Mouse (Mus musculus) lung, postnatal 36 days (tissue): ENCODE measurements around the gene Ssbp2.

Experiments used
- DNase-seq: peaks from one replicate; pipeline ENCODE4 v3.0.0; 2022; ENCODE audit warnings: mixed read lengths

Gene Ssbp2

DNA sequence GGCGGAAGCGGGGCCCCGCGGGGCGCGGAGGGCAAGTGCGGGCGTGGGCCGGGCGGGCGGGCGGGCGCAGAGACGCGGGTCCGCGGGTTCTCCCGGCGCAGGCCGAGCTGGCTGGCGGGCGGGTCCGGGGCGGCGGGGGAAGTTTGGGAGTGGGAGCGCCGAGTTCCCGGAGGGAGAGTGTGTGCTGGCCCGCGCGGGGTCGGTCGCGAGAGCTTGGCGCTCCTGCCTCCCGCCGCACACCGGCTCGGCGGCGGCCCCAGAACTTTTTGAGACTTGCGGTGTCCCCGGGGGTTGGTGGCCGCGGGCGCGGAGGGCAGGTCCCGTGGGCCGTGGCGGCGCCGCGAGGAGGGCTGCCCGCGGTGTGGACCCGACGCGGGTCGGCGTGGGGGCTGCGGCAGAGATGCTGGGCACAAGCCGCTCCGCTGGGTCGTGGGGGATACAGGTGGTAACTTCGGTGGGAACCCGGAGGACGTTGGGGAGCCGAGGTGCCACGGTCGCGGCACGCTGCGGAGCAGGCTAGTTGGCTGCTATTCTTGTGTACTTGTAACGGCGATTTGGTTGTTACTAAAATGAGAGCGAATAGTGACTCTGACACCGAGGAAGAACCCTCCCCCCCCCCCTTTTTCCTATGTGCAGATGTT, 1.7 kb downstream of the Ssbp2 start:
- DNase-seq = no peak

DNA sequence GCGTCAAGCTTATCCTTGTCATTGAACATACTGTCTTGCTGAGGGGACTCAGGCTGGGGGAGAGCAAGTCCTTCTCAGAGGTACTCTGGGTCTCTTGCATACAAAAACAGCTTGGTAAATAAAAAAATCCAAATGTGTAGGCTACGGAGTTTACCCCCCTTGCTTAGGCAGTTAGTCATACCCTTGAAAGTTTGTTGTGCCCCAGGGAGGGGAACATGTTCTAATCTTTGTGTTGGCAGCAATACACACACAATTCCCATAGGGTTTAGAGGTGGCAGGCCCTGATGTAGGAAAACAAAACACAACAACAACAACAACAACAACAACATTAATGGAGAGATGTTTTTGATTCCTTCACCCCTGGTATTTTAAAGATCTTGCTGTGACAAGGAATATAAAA, 2.3 kb downstream of the Ssbp2 start:
- DNase-seq = no peak

DNA sequence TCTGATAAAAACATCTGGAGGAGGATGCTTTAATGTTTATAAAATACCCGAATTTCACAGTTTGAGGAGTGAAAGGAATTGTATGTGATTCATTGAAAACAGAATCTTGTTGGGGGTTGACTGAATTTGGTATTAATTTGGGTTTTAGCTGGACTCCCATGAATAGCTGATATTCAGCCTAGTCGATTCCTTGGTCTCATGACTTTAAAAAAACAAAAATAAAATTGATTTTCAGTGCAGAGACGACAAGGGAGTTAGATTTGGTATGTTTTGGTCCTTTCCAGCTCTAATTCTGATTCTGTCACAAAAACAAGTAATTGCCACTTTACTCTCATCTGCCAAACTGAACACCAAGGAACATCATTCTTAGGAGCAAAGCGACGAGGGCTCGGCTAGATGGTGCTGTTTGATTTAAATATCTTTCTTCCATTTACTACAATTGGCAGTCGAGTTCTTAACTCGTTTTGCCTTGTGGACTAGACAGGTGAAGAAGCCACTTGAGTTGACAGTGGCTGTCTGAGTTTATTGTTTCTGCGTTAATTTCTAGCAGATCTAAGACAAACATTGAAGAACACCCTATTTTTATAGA, 2.9 kb downstream of the Ssbp2 start:
- DNase-seq = peak; percentile 57

DNA sequence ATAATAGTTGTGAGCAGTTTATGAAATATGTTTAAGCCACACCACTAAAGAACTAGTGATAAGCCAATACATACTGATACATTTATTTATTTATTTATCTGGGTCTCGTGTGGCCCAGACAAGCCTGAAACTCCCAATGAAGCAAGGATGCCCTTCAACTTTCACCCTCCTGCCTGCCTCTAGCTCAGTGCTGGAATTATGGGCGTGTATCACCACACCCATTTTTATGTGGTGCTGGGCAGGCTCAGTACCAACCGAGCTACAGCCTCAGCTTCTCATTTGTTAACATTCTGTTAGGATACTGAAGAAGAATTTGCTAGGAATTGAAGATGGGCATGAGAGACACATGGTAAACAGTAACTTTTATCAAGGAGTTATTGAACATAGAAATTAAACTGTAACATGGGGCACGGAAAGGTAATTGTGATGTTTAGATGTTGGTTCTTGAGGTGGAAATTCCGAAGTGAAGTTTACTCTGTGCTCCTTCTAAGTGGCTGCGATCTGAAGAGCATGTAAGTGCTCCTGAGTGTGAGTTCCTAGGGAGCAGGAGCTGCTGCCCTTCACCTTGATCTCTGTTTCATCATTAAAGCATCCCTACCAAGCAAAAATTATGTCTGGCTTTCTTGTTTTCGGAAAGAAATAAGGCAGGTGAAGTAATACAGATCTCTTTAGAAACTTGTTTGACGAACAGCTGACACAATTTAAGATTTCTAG, 5.1 kb downstream of the Ssbp2 start:
- DNase-seq = peak; percentile 53

DNA sequence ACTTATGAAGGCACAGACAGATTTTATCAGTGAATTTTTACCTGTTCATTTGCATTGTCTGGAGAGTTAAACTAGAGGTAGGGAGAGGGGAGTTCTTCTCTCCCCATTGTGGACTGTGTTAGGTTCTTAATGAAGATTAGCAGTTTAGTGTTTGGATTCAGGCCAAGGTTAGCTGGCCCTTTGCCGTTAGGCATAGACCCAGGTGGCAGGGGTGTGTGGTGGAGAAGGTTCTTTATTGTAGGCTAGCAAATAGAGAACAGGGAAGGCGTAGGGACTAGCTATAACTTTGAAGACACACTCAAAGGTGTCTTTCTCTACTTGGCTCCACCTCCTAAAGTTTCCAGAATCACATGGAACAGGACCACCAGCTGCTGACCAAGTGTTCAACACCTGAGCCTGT, 11.5 kb downstream of the Ssbp2 start:
- DNase-seq = no peak

DNA sequence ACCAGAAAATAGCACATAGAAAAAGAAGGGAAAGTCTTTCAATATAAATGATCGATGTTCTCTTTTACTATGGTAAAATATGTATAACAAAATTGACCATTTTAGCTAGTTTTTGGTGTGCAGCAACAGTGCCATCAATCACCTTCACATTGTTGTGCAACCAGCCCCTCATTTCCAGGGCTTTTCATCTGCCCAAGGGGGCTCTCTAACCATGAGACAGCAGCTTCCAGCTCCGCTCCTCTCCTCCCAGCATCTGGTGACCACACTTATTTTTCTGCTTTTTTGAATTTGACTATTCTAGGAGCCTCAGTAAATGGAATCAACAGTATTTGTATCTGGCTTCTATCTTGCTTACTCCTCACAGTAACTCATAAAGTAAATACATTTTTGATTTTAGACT, 11.9 kb downstream of the Ssbp2 start:
- no peak for DNase-seq

DNA sequence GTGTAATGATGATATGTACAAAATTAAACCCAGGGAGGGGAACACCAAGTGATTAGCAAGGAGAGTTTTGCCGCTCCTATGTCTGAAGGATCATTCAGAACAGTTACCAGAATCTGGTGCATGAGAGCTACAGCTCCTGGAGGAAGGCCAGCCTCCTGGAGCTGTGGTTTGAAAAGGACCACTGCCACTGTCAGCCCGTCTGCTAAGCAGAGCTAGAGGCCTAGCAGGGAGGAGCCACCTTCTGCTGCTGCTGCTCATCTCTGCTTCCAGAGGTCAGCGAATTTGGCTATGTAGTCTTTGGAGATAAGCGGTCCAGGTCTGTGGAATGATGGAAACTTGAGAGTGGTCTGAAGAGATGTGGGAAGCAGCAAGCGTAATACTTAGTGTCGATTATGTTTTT, 13.4 kb downstream of the Ssbp2 start:
- no peak for DNase-seq

DNA sequence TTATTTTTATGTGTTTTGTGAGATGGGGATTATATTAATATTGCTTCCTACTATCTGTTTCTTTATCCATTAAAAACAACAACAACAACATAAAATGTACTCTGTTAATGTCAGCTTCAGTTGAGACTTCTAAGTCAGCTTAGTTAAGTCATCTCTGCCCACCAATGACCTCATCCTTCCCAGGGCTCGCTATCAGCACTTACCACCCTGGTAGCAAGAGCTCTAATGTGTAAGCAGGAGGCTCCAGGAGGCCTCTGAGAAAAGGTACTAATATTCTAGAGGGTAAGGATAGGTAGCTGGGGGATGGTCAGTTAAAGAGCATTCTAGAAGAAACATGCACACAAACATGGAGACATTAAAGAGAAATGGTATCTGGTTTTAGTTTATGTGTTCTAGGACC, 13.9 kb downstream of the Ssbp2 start:
- DNase-seq = no peak

DNA sequence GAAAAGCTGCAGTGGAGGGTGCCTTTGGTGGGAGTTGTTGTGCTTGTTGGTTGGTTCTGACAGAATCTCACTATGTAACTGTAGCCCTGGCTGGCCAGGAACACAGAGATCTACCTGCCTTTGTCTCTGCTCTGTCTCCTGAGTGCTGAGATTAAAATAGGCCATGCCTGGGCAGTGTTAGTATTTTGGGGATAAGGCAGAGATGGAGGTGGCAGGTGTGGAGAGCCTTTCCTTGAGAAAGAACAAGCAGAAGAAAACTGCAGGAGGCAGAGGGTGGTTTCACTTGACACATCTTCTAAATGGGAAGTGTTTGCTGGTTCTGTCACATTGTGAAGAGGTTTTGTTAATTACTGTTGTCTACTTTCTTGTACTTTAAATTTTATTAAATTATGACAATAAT, 15.8 kb downstream of the Ssbp2 start:
- DNase-seq = no peak

DNA sequence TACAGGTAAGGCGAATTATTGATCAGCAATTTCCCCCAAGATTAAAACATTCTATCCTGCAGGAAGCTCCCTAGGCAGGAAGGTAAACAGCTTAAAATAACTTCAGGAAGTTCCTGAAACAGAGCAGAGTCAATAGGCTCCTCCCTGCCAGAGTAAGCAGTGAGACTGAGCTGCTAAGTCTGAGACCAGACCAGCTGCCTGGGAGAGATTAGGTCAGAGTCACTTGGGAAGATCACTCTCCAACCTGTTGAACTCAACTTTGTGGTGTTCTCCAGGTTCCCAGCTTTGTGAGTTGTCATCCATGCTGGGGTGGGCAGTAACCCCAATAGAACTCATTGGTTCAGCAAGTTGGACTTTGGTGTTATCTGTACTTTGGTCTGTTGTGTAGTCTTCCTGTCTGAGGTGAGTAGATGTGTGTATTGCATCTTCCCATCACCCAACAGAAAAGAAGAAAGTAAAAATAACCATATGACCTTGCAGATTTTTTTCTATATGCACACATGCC, 16.6 kb downstream of the Ssbp2 start:
- DNase-seq = no peak

DNA sequence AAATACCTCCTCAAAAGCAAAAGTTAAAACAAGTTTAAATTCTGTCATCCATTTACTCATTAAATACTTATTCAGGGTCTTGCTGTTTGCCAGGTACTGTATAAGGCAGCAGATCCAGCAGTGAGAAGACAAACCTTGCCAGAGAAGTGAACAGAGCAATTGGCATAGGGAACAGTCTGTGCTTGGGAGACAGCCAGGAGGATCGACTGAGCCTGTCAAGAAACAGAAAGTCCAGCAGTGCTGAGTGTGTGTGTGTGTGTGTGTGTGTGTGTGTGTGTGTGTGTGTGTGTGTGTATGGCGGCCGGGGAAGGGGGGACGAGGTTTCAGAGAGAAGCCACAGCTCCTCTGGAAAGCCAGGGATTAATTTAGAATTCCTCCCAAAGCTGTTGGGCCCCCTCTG, 17.9 kb downstream of the Ssbp2 start:
- peak; percentile 76 for DNase-seq

DNA sequence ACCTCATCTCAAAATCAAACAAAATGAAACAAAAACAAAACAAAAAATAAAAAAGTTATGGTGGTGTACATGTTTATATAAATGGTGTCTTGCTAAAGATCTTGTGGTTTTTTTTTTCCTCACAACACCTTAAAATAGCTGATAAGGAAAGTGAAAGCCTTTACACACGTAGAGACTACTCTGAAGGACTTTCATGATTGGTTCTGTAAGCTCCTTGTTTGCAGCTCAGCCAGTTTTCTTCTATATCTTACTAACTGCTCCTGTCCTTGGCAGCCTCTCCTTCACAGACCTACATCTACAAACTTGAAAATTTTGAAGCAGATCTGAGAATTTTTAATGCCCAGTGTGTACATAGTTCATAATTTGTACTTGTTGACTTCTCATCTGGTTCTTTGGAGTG, 24.2 kb downstream of the Ssbp2 start:
- no peak for DNase-seq

DNA sequence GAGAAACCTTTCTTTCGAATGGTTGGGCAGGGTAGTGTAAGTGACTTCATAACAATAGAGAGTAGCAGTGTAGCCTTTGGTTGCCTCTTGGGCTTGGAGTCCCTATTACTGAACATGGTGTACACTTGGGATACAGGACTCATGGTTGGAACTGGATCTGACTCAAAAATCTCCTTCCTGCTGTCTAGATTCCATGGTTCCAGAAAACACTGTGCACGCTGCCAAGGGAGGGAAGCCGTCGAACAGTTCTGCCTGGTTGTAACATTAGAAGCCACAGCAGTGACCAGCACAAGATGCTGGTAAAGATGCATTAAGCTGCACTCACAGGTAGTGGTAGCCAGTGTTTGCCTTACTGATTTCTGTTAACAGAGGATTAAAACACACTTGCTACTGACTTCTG, 32.0 kb downstream of the Ssbp2 start:
- DNase-seq = no peak

DNA sequence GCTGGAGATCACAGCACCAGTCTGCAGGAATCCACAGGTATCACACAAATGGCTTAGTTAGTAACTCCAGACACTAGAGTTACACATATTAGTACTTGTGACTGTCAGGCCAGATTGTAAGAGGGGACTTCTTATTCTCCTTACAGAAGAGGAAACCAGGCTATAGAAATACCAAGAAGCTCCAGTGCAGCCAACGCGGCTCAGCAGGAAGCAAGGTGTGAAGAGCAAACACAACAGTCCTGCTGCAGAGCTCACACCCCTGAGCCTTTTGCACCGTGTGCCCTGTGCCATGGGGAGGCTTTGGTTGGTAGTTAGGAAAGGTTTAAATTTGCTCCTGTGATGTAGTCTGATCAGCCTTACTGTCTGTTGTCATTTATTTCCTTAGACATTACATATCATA, 37.0 kb downstream of the Ssbp2 start:
- no peak for DNase-seq

DNA sequence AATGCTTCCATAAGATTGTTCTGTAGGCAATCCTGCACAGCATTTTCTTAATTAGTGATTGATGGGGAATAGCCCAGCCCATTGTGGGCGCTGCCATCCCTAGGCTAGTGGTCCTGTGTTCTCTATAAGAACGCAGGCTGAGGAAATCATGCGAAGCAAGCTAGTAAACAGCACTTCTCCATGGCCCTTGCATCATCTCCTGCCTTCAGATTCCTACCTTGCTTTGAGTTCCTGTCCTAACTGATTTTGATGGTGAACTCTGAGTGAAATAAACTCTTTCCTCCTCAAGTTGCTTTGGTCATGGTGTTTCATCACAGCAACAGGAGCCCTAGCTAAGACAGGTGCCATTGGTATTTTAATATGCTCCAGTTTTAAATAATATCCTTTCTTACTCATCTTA, 41.7 kb downstream of the Ssbp2 start:
- DNase-seq = no peak

DNA sequence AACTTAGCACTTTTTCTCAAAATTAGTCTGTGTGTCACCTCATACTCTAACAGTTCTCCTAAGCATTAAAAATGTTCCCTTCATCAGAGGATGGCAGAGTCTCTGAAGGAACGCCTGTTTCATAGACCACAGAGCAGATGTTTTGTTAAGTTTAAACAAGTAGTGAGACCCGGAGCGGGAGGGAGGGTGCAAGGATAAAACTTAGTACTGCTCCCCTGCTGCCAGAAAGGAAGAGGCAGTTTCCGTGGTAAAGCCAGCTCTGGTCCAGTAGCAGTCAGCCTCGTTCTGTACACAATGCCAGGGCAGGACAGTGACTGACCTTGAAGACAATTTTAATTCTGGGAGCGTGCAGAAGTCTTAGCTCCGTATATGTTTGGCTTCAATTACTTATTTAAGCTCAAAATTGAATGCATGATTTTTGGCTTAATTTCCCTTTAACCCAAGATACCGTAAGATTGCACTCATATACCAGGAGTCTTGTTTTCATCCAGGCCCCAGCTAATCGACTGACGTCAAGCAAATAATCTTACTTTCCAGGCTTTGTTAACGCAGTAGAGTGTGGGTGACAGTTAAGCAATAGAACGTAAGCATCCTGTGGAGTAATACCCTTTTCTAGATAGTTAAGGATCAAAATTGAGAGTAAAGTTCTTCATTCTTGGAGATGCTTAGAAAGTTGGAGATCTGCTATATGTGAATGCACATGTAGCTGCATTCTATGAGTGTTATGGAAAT, 42.7 kb downstream of the Ssbp2 start:
- no peak for DNase-seq

DNA sequence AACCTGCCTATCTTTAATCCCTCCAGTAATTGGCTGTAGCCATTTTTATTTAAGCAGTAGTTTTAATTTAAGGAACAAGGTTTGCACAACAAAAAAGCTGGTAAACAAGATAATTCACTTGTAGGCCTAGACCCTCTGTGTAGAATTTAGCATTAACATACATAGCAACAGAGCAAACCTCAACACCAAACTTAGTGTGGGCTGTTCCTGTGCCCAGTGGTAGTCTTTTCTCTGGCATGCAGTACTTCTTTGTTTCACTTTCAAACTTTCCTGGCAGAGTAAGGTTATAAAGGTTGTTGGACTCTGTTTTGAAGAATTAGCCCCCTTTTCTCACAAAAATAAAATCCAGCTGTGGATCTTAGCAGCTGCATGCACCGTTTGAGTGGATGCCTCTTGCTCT, 48.9 kb downstream of the Ssbp2 start:
- no peak for DNase-seq

DNA sequence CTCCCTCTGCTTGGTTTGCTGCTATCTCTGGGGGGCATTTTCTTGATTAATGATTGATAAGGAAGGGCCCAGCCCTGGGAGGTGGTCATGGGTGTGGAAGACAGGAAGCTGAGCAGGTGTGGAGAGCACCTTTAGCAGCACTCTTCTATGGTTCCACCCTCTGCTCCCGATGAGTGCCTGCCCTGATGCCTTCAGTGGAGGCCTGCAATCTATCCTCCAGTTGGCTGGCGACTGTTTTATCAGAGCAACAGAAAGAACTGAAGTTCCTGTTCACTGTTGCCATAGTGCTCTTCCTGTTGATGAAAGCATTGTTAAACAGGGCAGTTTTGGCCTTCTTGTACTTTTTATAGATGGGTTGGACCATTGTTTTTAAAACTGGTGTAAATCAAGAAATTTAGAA, 49.4 kb downstream of the Ssbp2 start:
- DNase-seq = peak; percentile 29

DNA sequence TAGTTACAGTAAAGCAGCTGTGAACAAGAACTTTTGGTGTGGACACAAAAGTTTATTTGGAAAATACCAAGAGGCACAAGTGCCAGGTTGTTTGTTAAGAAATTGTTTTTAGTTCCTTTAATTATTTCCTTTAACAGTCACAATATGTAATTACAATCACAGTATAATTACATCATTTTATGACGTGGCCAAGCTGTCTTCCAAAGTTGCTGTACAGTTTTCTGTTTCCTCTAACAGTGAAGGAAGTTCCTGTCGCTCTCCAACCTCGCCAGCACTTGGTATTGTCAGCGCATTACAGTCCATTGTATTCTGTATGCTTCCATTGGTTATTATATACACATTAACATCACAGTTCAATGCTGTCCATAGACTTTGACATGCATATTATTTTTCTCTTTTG, 54.9 kb downstream of the Ssbp2 start:
- DNase-seq = no peak

DNA sequence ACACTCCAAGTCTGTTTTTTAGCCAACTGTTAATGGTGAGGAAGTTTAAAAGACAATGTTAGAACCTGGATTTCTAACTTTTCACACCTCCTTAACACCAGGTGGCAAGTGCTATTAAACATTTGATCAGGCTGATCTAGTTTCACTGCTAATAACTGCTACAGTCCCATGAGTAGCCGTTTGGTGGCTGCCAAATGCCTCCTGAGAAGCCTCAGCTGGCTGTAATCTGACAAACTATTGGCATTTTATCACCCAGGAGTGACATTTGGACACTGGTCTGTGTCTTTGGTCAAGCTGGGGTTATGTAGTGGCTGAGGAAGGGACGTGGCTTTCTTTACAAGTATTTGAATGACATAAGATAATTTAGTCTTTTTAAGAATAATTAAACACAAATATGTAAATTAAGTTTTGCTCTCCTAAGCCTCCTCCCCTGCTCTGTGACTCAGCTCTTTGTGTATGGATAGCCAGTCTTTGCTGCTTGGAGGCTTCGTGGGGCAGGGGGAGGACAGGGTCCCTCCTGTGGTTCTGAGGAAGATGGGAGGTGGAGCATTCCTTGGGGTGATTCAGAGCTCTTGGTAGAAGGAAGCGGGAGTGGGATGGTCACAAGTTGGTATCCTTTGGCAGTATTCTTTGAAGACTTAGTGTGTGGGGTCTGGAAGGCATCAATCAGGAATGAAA, 60.1 kb downstream of the Ssbp2 start:
- DNase-seq = no peak

DNA sequence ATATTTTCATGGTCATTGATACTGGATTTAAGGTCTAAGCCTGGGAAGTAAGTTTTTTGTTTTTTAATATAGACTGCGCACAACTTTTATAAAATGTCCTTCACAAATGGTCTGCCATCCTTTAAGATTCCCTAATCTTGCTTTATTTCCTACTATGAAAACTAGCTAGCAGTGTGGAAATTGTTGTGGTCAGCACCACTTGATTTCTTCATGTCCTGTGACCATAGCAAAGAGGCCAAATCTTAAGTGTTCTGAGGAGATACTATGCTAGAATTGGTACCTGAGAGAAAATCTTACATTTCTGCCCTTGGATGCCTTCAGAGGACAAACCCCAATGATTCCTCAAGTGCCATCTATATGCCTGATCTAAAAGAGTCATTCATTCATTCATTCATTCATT, 60.9 kb downstream of the Ssbp2 start:
- DNase-seq = no peak

DNA sequence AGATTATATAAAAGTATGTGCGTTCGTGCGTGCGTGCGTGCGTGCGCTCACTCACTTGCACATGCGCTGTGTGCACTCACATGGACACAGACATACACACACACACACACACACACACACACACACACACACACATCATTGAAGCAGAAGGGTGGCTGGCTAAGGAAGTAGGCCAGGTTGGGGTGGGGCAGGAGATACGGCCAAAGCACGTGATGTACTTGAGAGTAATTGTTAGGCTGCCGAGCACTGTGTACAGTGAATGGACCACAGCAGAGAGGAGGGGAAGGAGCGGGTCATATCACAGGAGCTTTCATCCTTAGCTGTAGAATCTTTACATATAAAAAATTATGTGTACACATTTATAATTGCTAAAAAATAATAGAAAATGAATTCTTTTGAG, 66.0 kb downstream of the Ssbp2 start:
- peak; percentile 38 for DNase-seq

DNA sequence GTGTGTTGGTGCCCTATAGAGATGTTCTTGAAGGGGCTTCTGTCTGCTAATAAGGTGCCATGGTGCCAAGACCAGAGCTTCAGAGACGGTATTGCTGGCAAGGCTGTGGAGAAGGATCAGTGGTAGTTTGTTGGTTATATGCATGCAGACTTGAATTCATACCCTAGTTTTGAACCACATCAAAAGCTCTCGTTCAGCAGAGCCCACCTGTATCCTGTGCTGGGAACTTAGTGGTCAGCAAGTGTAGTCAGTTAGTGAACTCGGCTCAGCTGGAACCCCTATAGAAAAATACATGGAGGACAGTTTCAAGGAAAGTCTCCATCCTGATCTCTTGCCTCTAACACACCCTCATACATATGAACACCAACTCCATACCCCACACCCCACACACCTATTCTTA, 69.7 kb downstream of the Ssbp2 start:
- no peak for DNase-seq
